Mouse (Mus musculus) thymus, adult 18-20 months (tissue): ENCODE data around the gene Zfp385a.
A peak's percentile ranks its signal among the peaks of the same experiment; 100 is the strongest.

Experiments used
- DNase-seq, 2 experiments: peaks; one replicate each; pipeline ENCODE4 v3.0.0; 2022; ENCODE audit warnings: mixed read lengths in 2 of 2

Gene Zfp385a

DNA sequence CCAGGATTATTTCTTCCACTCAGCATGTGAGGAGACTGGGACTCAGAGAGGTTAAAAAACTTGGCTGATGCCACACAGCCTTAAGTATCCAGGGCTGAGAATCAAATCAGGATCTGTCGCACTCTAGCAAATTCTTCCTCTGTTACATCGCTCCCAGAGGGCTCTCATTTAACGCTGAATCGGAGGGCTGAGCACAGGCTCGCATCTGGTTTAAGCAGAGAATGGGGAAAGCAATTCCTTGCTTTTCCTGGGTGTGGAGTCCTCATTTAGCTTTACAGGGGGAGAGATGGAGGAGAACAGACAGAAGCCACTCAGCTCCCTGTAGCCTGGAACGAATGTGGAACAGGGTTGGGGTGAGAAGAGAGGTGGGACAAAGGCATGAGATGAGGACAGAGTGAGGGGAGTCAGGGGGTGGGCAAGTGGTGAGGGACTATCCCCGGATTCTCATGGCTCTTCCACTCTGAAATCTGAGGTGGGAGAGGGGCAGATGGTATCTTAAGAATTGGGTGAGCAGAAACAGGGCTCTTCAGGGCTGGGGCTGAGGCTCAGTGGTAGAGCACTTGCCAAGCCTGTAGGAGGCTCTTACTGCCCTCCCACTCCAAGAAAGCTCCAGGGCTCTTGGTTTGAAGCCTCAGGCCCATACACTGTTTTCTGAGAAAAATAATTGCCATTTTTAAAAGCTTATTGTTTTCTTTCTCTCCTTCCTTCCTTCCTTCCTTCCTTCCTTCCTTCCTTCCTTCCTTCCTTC, 4.2 kb downstream of the Zfp385a start:
- DNase-seq = no peak

DNA sequence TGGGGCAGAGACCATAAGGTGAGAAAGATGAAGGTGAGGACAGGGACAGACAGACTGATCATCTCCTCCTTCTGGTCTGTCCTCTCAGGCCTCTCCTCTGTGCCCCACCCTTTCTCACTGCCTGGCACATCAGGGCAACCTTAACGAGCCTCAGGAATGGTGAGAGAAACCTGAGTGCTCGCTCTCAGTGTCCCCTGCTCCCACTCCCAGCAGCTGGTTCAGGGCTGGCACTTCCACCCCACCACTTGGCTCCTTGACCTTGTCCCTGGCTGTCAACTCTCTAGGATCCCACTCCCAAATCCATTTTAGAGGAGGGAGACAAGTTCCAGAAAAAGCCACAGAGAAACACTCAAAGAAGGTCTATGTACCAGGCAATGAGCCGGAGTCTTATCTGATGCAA, 4.9 kb downstream of the Zfp385a start:
- DNase-seq = no peak

DNA sequence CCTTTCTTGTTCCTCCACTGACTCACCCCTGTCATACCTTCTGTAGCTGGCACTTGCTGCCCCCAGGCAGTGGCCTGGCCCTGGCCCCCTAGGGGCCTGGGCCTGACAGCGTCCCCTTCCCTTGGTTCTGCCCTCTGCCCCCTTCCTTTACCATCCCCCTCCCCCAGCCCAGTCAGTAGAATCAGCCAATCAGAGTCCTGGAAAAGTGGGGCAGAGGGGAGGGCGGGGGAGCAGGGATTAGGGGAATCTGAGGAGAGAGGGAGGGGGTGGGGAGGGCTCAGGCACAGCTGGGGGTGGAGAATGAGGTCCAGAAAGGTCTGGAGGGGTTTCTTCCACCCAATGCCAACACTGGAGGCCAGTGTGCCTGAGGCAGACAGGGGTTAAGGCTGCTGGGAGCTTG, 5.7 kb downstream of the Zfp385a start:
- DNase-seq = no peak

DNA sequence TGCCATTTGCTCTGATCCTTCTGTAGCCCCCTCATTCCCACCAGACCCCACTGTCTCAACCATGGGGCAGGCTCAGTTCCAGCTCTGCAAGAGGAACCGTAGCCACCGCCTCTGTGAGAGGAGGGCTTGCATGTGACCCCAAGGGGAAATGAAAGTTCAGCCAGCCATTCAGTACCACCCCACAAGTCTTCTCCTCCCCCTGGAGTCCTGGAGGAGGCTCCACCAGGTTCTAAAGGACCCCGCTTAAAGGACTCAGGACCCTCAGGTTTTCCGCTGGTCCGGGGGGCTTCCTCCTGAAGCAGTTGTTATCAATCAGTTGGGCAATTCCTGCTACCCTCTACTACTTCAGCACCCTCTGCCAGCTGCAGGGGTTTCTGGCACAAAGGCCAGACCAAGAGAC, 6.2 kb downstream of the Zfp385a start:
- no peak for DNase-seq

DNA sequence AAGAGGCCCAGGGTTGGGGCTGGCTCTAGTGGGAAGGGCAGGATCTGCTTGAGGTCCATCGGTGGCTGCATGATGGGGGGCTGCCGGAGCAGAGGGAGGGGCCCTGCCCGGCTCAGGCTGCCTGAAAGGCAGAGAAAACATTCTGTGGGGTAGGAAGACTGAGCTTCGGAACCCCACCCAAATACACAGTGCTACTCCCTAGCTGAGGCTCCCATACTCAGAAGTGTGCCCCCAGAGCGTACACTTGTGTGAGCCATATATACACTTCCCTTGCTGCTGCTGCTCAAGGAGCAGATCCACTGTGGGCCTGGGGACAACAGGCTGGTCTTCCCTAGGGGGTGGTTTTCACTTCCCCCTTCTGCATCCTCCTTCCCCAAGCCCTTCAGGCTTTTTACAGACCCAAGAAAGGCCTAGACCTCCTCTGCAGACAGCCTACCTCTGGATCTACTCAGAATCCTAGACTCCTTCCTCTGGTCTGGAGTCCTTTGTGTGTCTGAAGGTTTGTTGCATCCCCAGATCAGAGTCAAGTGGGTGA, 6.7 kb downstream of the Zfp385a start:
- no peak for DNase-seq

DNA sequence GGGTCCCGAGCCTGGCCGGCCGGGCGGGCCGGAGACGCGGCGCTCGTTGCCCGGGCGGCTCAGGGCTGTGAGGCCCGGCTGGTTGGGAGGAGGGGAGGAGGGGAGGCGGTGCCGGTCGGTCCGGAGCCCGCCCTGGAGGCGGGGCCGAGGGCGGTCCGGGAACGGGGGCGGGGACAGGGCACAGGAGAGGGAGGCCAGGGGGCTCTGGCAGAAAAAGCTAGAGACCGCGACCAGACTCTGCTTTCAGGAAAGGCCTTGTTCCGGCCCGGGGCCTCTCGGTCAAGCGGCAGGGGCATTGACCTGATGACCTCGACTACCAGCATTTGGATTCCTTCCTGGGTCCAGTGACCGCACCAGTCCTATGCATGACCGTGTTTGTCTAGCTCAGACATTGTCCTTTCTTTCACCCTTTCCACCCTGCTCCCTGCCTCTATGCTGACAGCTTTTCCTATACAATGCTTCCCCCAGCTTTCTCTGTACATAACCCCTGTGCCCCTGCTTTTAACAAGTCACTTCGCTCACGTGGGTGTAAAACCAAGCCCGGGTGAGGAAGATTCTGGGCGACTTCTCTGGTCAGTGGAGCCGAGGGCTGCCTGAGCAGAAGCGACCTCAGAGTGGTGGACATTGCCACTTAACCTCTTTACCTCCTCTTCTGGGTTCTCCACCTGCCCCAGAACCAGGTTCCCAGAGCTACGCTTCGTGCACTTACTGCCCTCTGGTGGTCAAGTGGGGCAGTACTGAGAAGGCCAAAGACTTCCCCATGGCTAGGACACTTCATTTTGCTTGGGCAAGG, 16.2 kb downstream of the Zfp385a start:
- DNase-seq = peak; percentile 62 to 64

DNA sequence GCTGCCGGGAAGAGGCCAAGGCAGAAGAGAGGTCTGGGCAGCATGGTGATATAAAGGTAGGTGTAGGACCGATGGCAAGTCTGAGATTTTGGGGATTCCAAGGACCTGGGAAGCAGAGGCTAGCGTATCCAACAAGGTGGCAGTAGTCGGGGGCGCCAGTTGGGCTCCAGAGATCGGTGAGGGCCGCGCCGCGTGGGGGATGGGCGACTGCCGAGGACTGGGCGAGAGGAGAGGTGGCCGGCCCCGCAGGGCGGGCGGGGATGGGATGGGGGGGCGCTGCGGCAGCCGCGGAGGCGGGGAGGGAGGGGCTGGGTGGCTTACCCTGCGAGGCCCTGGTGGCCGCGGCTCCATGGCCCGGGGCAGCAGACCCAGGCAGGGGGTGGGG, 16.8 kb downstream of the Zfp385a start:
- DNase-seq = peak in 1 of 2 experiments; percentile 41

DNA sequence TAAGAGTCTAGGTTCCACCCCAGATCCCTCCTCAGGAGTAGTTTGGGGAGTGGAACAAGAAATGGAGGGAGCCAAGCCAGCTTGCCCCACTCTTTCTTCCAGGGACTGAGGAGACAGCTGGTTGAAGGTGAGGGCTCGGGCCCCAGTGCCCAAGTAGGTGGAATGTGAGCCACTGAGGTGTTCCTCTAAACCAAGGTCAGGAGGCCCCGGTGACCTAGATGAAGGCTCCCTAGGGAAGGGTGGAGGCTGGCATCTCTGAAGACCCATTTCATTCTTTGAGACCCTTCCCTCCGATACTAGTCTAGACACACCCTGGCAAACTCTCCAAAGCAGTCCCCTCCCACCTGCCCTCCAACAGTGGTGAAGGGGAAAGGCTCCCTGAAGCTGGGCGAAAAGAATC, 17.5 kb downstream of the Zfp385a start:
- no peak for DNase-seq

DNA sequence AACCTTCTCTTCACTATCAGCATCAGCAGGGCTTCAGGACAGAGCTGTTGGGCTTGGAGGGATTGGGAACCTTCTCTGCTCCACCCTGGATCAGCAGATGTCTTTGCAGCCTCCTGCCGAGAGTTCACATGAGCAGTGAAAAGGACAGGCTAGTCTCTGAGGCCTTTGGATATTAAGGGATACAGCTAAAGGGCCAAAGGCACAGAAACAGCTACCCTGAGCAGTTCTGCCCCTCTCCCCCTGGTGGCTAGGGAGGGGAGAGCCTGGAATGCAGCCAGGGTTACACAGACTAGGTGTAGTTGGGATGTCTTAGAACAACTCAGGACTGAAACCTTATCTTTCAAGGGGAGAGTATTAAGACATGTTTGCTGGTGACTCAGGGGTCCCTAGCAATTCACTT, 18.8 kb downstream of the Zfp385a start:
- DNase-seq = no peak

DNA sequence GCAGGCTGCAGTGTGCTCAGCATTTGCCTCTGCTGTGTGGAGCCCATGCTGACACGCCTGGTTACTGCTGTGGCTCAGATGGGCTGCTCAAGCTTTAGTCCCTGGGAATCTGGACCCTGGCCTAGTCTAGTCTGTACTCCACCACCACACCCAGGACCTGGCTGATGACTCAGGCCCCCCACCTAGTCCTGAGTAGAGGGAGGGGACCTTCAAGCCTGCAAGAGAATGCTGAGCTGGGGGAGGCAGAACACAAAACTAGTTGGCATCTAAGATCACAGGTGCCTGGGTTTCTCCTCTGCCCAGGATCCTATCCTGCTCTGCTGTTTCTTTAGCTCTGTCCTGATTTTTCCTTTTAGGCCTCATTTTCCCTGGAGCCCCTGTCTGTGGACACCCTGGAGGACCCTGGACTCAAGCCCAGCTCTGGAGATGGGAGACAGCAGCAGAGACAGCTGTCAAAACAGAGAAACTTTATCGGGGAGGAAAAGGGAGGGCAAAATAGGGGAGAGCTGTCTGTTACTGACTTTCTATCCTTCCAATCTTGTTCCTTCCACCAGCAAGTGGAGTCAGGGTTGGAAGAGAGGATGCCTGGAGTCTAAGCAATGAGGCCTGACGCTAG, 21.6 kb downstream of the Zfp385a start:
- DNase-seq = no peak

DNA sequence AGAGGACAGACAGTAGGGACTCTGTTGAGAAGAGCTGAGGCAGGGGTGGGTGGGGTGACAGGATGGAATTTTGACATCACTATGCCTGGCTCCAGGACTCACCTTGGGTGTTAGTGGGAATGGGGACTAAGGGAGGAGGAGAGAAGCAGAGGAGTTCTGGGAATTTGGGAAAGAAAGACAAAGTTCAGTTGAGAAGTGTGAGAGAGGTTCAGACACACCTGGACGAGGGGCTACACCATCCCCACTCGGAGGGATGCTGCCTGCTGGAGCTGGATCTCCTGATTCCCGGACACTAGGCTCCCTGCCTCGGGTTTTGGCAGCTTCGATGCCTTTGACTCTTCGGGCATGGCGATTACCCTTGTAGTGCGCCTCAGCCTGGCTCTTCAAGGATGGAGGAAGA, 22.2 kb downstream of the Zfp385a start:
- DNase-seq = no peak

DNA sequence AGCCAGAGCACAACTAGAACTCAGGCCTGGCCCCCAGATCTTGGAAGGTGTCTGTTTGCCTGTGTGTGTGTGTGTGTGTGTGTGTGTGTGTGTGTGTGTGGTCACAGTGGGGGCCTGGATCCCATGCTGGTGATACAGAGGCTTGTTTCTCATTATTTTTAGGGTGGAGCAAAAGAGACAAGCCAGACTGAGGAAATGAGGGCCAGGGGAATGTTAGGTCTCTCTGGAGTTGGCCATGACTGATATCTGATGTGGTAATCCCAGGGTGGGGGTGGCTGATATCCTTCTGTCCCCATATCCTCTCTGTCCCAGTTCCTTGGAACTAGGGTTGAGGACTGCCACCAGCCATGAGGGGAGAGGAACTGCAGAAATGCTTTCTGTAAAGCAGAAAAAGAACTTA, 22.8 kb downstream of the Zfp385a start:
- DNase-seq = no peak

DNA sequence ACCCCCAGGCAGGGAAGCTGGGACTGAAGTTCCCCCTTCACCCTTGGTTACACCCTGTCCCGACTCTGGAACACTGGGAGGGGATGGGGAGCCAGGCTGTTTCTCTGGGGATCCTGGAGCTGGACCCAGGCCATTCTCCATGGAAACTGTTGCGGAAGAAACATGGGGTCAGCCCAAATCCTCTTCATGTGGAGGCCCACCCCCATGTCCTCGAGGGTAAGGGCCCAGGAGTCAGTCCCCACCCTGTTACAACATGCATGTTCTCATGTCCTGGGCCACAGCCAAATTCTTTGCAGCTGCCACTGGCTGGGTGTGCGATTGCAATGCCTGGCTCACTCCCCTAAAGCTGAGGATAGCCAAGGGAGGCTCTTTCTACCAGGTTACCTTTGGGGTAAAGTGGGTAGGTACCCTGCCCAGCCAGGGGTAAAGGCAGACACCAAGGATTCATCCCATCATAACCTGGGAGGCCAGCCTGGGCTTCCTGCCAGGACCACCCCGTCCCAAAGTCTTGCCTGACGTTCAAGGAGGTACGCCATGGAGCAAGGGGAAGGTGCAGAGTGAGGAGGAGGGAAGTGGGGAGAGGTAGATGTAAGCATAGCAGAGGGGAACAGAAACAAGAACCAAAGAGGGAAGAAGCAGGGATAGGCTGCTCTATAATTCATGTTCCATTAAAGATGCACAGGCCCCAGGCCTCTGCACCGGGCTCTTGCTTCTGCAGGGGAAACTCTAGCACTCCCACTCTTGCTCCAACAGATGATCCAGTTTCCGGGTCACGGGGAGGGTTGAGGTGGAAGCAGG, 23.7 kb downstream of the Zfp385a start:
- no peak for DNase-seq

DNA sequence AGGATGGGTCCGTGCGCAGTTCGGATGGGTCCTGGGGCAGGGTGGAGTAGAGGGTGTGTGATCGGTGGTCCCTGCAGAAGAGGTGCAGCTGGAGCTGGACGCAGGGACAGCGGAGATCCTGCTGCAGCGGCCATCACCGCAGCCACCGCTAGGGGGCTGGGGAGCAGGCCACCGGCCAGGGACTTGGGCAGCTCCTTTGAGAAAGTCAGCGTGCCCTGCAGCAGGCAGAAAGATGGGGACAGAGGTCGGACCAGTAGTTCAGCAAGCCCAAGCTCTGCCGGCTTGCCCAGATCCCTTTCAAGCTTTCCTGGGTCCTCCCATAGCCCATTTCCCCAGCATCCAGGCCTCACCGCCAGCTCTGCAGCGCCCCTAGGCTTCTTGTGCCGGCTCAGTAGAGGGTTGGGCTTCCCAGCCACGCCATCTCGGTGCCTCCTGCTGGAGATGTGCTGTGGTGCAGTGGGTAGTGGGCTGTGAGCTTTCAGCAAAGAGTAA, 24.8 kb downstream of the Zfp385a start:
- DNase-seq = no peak

DNA sequence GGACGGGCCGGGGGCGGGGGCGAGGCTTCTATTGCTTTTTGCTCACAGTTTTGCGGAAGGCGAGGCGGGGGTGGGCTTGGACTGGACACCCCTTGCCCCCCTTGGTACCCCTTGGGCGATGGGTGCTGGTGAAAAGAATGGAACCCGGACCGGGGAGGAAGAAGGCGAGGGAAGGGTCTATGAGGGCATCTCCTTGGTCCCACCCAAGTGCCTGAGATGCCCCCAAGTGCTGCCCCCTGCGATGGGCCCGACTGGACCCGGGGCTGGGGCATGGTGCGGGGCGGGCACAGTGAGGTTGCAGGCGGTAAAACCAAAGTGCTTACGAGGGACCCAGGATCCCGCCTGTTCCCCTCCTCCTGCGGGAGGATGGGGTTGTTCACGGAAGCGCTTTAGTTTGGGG, 25.7 kb downstream of the Zfp385a start:
- no peak for DNase-seq

DNA sequence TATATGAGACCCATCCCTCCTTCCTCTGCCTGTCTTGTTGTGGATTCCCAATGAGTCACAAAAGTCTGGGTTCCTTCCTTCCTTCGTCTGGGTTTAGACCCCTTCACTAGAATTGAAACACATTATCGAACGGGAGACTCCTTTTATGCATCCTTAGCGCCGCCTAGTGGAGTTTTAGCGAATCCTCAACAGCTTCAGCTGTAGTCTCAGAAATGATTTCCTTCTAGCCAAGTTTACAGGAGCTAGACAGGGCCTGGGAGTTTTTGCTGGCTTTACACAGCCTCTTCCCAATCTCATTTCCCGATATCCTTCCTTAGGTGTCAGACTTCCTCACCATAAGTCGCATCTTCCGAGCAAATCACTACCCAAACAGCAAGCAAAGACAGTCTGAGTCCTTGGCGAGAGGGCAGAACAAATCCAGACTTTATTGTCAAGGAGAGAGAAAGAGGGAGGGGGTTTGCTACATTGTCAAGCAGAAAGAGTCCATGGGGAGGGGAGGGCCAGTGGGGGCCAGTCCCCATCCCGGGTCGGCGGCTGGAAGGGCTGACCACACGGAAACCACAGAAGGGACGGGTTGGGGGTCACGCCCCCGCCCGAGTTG, 26.3 kb downstream of the Zfp385a start:
- no peak for DNase-seq

DNA sequence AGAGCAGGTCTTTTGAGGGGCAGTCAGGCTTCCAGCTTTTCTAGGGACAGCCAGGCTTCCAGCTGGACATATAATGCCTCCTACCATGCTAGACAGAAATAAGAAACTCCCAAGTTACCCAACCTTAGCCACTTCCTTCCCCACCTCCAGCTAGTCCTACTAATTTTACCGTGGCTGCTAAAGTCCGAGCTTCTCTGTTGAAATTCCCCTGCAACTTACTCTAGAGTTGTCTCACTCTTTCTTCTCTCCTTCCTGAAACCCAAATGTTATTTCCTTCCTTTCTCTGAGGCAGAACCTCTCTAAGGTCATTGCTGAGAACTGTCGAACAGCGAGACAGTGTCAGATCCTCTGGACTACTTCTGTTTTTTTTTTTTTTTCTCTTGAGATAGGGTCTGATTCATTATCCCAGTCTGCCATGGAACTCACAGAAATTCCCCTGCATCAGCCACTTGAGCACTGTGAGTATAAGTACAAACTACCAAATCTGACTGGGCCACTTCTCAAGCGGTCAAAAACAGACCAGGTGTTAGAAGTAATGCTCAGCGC, 29.5 kb downstream of the Zfp385a start, which contains the start of gene Gpr84:
Gene Gpr84 (minus strand): TSS at position 248 of the 546 bp plus-strand sequence.
- DNase-seq = no peak

DNA sequence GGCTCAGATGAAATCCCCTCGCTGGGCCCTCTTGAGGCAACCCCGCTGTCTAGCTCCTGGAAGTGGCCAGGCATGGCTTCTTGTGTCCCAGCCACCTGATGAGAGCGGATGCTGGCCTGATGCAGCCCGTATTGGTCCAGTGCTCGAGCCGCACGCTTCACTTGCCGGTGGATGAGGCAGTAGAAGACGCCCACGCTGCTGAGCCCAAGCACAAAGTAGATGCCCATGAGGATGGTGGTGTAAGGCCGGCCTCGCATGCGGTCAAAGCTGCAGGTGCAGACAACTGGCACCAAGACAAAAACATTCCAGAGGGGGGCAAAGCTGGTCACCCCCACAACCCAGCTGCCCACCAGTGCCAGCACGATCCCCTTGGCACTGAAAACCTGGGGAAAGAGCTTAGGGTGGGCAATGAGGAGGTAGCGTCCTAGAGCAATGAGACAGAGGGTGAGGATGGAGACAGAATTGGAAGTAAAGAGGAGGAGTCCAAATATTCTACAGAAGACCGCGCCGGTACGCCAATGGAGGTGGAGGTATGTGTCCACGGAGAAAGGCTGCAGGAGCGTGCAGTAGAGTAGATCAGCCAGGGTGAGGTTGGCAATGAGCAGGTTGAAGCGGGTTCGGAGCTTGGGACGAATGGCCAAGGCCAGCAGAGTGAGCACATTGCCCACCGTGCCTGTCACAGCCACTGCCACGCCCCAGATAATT, 30.9 kb downstream of the Zfp385a start:
- DNase-seq = no peak

DNA sequence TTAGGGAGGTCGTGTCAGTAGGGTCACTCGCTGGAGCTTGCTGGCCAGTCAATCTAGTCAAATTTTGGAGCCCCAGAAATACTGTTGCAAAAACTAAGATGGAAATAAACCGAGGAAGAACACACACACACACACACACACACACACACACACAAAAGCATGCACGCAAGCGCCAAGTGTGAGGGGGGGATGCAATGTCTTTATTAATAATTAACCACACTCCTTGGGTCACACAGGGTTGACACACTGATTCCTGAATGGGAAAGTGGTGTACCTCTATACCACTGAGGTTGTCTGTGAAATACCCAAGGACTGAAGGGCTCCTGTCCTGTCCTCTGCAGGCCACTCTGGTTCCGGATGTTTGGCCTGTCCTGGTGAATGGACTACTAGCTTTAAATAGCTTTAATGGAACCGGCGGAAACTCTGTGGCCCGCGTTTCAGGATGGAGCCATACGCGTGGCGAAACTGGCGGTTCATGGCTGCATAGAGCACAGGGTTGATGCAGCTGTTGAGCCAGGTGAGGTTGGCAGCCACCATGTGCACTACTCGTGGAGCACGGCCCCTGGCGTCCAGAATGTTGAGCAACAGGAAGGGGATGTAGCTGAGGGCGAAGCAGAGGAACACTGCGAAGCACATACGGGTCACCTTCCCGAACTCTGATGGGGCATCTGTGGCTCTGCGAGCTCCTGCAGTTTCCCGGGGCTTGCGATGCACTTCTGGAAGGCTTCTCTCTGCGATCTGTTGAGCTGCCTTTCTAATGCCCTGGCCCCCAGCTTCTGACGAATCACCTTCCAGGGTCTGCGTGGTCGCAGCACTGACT, 31.6 kb downstream of the Zfp385a start:
- DNase-seq = no peak

DNA sequence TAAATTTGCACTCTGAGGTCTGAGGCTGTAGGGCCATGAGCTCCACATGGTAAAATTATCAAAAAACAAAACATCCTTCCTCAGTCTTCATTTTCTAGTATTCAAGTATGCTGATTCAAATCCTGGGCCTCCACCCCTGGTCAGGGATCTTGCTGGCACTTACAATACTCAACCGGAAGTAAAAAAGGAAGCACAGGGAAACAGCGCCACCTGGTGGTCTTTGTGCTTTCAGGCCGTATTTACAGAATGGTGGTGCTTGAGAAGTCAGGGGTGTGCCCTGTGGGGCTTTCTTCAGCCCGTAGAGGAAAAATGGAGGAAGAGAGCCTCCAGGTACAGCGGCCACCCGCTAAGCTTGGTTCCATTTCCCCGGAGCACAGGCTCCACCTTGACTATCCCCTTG, 32.8 kb downstream of the Zfp385a start:
- peak; percentile 69 to 80 for DNase-seq
